Mouse (Mus musculus): Measurements from ENCODE around the gene Gm10837. TPM values are rescaled to one million over a fixed set of nuclear protein-coding genes. Genes with fewer than 3 reads are reported as not detected.
A peak's percentile ranks its signal among the peaks of the same experiment; 100 is the strongest.

The Gm10837 gene
- polyA plus RNA-seq, 1 experiment: not detected

GRCm38 (mm10) chr14:122483556-122484421, 6.6 kb upstream of the Gm10837 start:
- TF ChIP-seq POLR2A (IDR thresholded peaks at IDR 0.05; ENCODE audit: insufficient read depth, low read depth, low read length) (no peak), CTCF (IDR thresholded peaks at IDR 0.05; ENCODE audit: insufficient read depth, low read depth, low read length) (no peak)
- Histone ChIP-seq H3K4me3 (ENCODE audit: insufficient read depth, low read depth, low read length) (no peak overlapping the region), H3K27ac (ENCODE audit: insufficient read depth, low read depth, low read length) (peak overlapping the region; percentile 69), H3K4me1 (ENCODE audit: control insufficient read depth, insufficient read depth, low read length) (0 out of 2 replicates have a peak, but pooled peaks cover 3% of the 10 kb centered on the region)
- WGBS: 46% methylated on average over 18 of the region's 18 CpGs

- Histone ChIP-seq H3K4me1 (ENCODE audit: control insufficient read depth, insufficient read depth, low read length) (0 out of 2 replicates have a peak, but pooled peaks cover 3% of the 10 kb centered on the region), H3K4me3 (ENCODE audit: insufficient read depth, low read depth, low read length) (no peak overlapping the region), H3K27ac (ENCODE audit: insufficient read depth, low read depth, low read length) (no peak overlapping the region)
- TF ChIP-seq CTCF (IDR thresholded peaks at IDR 0.05; ENCODE audit: insufficient read depth, low read depth, low read length) (no peak), POLR2A (IDR thresholded peaks at IDR 0.05; ENCODE audit: insufficient read depth, low read depth, low read length) (no peak)
- 59% methylated on average over 4 of the region's 4 CpGs for WGBS
Observed at GRCm38 (mm10) chr14:122484458-122484843, 5.9 kb upstream of the Gm10837 start.

- Histone ChIP-seq H3K4me3 (ENCODE audit: insufficient read depth, low read depth, low read length) (no peak overlapping the region), H3K4me1 (ENCODE audit: control insufficient read depth, insufficient read depth, low read length) (0 out of 2 replicates have a peak, but pooled peaks cover 3% of the 10 kb centered on the region), H3K27ac (ENCODE audit: insufficient read depth, low read depth, low read length) (no peak overlapping the region)
- TF ChIP-seq CTCF (IDR thresholded peaks at IDR 0.05; ENCODE audit: insufficient read depth, low read depth, low read length): no peak
- TF ChIP-seq POLR2A (IDR thresholded peaks at IDR 0.05; ENCODE audit: insufficient read depth, low read depth, low read length): no peak
- WGBS: 31% methylated on average over 24 of the region's 24 CpGs
Observed at GRCm38 (mm10) chr14:122484844-122485551, 5.4 kb upstream of the Gm10837 start.

GRCm38 (mm10) chr14:122485635-122486181, 4.7 kb upstream of the Gm10837 start:
- WGBS: 38% methylated on average over 12 of the region's 12 CpGs
- Histone ChIP-seq H3K4me1 (ENCODE audit: control insufficient read depth, insufficient read depth, low read length) (peaks cover 8% of the 10 kb centered on the region; the same call in 1 of the 2 replicates), H3K4me3 (ENCODE audit: insufficient read depth, low read depth, low read length) (no peak overlapping the region), H3K27ac (ENCODE audit: insufficient read depth, low read depth, low read length) (no peak overlapping the region)
- TF ChIP-seq POLR2A (IDR thresholded peaks at IDR 0.05; ENCODE audit: insufficient read depth, low read depth, low read length) (no peak), CTCF (IDR thresholded peaks at IDR 0.05; ENCODE audit: insufficient read depth, low read depth, low read length) (no peak)

GRCm38 (mm10) chr14:122486611-122487010, 3.8 kb upstream of the Gm10837 start:
- Histone ChIP-seq H3K4me3 (ENCODE audit: insufficient read depth, low read depth, low read length) (no peak overlapping the region), H3K27ac (ENCODE audit: insufficient read depth, low read depth, low read length) (no peak overlapping the region), H3K4me1 (ENCODE audit: control insufficient read depth, insufficient read depth, low read length) (peaks cover 10% of the 10 kb centered on the region; the same call in 1 of the 2 replicates)
- 33% methylated on average over 1 of the region's 1 CpGs for WGBS
- TF ChIP-seq POLR2A (IDR thresholded peaks at IDR 0.05; ENCODE audit: insufficient read depth, low read depth, low read length) (no peak), CTCF (IDR thresholded peaks at IDR 0.05; ENCODE audit: insufficient read depth, low read depth, low read length) (no peak)

- Histone ChIP-seq H3K27ac (ENCODE audit: insufficient read depth, low read depth, low read length) (no peak overlapping the region), H3K4me3 (ENCODE audit: insufficient read depth, low read depth, low read length) (no peak overlapping the region), H3K4me1 (ENCODE audit: control insufficient read depth, insufficient read depth, low read length) (peaks cover 10% of the 10 kb centered on the region; the same call in 1 of the 2 replicates)
- 41% methylated on average over 5 of the region's 5 CpGs for WGBS
- no peak for TF ChIP-seq CTCF (IDR thresholded peaks at IDR 0.05; ENCODE audit: insufficient read depth, low read depth, low read length)
- TF ChIP-seq POLR2A (IDR thresholded peaks at IDR 0.05; ENCODE audit: insufficient read depth, low read depth, low read length): no peak
Observed at GRCm38 (mm10) chr14:122487366-122487765, 3.0 kb upstream of the Gm10837 start.

- Histone ChIP-seq H3K4me3 (ENCODE audit: insufficient read depth, low read depth, low read length) (no peak overlapping the region), H3K4me1 (ENCODE audit: control insufficient read depth, insufficient read depth, low read length) (peaks cover 7% of the 10 kb centered on the region; the same call in 1 of the 2 replicates), H3K27ac (ENCODE audit: insufficient read depth, low read depth, low read length) (no peak overlapping the region)
- no peak for TF ChIP-seq POLR2A (IDR thresholded peaks at IDR 0.05; ENCODE audit: insufficient read depth, low read depth, low read length)
- no peak for TF ChIP-seq CTCF (IDR thresholded peaks at IDR 0.05; ENCODE audit: insufficient read depth, low read depth, low read length)
- 16% methylated on average over 5 of the region's 5 CpGs for WGBS
Observed at GRCm38 (mm10) chr14:122489041-122489440, 1.3 kb upstream of the Gm10837 start.

GRCm38 (mm10) chr14:122489686-122490414, 536 bp upstream of the Gm10837 start:
- peaks cover 7% of the 10 kb centered on the region; the same call in 1 of the 2 replicates for H3K4me1 ChIP-seq (ENCODE audit: control insufficient read depth, insufficient read depth, low read length)
- no peak for TF ChIP-seq CTCF (IDR thresholded peaks at IDR 0.05; ENCODE audit: insufficient read depth, low read depth, low read length)
- TF ChIP-seq POLR2A (IDR thresholded peaks at IDR 0.05; ENCODE audit: insufficient read depth, low read depth, low read length): no peak
- H3K4me3 ChIP-seq (ENCODE audit: insufficient read depth, low read depth, low read length): no peak overlapping the region
- 18% methylated on average over 12 of the region's 12 CpGs for WGBS
- H3K27ac ChIP-seq (ENCODE audit: insufficient read depth, low read depth, low read length): peak overlapping the region; percentile 7; the same call in 1 of the 2 replicates

Data from olfactory bulb, adult 2 months (tissue).